Mouse (Mus musculus): ENCODE measurements around the gene Aldh9a1.

- TF ChIP-seq CTCF (IDR thresholded peaks at IDR 0.05; ENCODE audit: low read depth) (no peak), EP300 (IDR thresholded peaks at IDR 0.05; ENCODE audit: low read depth) (no peak)
These were observed 18.7 kb upstream of the Aldh9a1 start for GRCm38 (mm10) chr1:167331106-167331505.

All from liver, postnatal 0 days (tissue).